Mouse (Mus musculus) olfactory bulb, adult 2 months (tissue): Measurements from ENCODE around the gene Tulp1.

Experiments
- CTCF ChIP-seq: fragments of 200-500 bp; IDR thresholded peaks from 2 replicates; pipeline ENCODE4 v1.5.1; 2012; ENCODE audit warnings: low read depth, mild to moderate bottlenecking, low read length, moderate library complexity; ENCODE audit not compliant: insufficient read depth
- POLR2A ChIP-seq: fragments of 200-500 bp; IDR thresholded peaks from 2 replicates; pipeline ENCODE4 v1.6.1; 2012; ENCODE audit warnings: mild to moderate bottlenecking, low read depth, low read length, moderate library complexity; ENCODE audit not compliant: insufficient read depth

- no peak for TF ChIP-seq POLR2A
- TF ChIP-seq CTCF: peak; percentile 81
Measured at GRCm38 (mm10) chr17:28368449-28368848, 3.4 kb upstream of the Tulp1 start.
